Mouse (Mus musculus): ENCODE measurements around the gene Chd1l.

The Chd1l gene

DNA sequence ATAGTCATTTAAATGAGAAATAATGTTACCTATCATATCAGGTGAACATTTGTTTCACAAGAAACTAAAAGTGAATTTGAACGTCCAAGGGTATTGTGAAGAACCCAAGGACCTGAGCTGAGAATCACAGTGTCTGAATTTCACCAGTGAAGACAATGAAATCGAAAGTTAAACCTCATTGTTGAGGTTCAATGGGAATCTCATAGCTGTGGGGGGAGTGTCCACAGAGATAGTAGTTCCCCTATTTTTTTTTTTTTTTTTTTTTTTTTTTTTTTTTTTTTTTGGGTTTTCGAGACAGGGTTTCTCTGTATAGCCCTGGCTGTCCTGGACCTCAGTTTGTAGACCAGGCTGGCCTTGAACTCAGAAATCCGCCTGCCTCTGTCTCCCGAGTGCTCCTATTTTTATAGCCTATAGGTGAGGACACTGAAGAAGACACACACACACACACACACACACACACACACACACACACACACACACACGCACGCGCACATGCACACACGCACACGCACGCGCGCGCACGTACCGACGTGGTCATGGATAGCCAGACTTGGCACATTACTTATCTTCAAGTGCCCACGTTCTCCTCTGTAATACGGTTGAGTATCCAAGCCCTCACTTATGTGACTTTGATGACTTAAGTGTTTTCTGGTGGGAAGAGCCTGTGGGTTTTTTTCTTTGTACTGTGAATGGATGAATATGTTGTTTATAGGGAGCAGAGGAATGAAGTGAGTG lies 7.3 kb upstream of the Chd1l start:
- no peak for DNase-seq (ENCODE audit: low read depth, low spot score)

DNA sequence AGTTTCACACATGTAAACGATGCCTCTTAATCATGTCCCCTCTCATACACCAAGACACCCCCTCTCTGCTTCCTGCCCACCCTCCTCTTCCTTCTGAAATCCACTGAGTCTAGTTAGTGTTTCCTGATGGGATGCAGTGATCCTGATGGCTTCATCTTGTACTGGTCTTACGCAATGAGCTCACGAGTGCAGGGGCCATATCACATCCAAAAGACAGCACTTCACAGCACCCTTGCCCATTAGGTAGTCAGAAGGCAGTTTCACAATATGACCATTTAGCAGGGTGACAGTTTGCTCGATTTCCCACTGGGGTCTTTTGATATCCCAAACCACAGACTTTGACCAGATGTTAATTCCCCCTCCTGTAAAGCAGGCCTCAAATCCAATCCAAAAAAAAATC lies 5.9 kb upstream of the Chd1l start:
- DNase-seq (ENCODE audit: low read depth, low spot score): no peak

DNA sequence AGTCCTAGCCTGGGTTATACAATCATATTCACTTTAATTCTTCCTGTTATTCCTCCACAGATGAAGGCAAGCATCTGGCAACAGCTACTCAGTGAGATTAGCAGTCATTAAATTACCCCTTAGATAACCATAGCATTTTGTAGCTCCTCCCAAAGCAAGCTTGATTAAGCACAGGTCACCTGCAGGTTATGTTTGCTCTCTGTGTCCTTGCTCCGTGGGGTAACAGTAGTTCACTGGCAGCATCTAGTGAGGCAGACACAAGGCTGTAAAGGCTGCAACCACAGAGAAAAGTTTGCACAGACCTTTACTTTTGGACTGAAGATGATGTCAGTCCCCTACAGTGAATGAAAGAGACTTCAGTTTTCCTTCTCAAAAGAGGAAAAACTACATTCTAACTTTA lies 5.2 kb upstream of the Chd1l start:
- DNase-seq (ENCODE audit: low read depth, low spot score): no peak

DNA sequence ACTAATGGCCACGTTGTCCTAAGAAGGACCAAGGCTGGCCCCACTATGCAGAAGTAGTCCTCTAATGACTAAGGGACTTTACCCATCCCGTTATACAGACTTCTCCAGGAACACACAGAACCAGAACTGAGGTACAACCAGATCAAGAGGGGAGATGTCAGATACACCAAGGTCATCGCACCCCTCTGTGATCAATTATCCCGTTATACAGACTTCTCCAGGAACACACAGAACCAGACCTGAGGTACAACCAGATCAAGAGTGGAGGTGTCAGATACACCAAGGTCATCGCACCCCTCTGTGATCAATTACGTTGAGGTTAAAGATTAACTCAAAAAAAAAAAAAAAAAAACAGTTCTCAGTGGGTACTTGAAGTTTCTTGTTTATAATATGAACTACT lies 1.0 kb upstream of the Chd1l start:
- DNase-seq (ENCODE audit: low read depth, low spot score): no peak

DNA sequence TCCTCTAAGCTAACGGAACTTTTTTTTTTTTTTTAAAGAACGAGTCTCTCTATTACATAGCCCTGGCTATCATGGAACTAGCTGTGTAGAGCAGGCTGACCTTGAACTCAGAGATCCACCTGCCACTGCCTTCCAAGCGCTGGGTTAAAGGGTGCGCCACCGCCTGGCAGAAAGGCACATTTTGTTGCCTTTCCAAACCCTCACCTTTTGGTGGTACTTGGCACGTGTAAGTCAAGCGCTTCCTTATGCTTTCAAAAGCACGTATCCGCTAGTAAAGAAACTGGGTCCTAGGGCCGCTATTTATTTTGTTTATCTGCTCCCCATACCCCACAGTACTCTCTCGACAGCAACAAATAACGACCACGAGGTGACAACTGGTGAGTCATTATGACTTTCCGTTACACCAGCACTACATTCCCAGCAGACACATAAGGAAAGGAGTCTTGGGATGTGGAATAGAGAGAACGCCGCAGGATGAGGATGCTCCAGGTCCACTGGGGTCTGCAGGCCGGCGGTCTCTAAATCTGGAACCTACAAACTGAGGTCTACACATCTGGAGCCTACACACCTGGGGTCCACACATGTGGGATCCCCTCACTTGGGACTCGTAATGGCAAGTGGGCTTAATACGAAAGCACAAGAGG lies 680 bp downstream of the Chd1l start:
- DNase-seq (ENCODE audit: low read depth, low spot score): peak; percentile 78

DNA sequence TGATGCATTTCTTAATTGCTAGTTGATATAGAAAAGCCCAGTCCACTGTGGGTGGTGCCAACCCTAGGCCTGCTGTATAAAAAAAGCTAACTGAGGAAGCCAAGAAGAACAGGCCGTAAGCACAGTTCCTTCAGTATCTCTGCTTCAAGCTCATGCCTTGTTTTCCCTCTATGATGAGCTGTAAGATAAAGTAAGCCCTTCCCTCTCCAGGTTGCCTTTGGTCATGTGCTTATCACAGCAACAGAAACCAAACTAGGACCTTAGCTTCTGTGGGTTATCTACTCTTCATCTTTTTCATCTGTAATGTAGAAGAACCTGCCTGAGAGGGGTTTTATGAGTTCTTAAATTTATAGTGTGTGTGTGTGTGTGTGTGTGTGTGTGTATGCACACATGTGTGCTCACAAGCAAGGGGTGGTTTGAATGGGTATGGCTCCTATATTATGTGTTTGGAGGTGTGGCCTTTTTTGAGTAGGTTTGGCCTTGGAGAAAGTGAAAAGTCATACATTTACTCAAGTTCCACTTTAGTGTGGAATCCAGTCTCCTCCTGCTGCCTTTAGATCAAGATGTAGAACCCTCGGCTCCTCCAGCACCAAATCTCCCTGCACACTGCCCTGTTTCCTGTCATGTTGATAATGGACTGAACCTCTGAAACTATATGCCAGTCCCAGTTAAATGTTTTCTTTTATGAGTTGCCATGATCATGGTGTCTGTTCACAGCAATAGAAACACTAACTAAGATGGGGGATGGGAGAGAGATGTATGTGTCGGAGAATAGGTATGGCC lies 9.8 kb downstream of the Chd1l start:
- DNase-seq (ENCODE audit: low read depth, low spot score): no peak

DNA sequence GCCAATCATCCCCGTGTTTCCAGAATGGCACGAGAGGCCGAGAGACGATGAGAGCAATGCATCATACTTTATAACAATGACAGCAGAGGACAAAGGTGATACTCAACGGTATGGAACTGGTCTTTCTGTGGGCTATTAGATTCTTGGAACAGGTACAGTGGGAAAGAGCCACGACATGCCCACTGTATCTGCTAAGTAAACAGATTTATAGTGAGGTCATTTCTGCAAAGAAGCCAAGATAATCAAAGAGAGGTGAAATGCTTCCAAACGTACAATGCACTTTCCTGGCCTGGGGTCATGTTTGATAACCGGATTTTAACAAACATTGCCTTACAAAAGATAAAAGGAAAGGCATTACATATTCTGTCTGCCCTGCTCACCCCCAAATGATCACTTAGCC lies 13.2 kb downstream of the Chd1l start:
- DNase-seq (ENCODE audit: low read depth, low spot score): no peak

DNA sequence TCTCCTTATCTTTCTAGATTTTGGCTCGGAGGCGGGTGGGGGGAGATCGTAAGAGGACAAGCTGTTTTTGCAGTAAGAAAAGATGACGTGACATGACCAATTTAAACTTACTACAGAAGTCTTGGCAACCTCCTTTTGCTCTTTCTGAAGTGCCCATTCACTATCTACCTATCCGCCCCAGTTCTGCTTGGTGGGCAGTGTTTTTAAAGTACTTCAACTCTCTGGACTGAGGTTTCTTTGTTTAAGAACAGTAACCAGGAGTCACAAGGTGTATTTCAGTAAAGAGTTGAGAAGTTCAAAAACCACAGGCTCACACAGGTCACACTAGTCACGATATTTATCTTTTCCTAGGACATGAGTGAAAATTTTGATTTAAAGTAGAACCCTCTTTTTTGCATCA lies 14.9 kb downstream of the Chd1l start:
- no peak for DNase-seq (ENCODE audit: low read depth, low spot score)

DNA sequence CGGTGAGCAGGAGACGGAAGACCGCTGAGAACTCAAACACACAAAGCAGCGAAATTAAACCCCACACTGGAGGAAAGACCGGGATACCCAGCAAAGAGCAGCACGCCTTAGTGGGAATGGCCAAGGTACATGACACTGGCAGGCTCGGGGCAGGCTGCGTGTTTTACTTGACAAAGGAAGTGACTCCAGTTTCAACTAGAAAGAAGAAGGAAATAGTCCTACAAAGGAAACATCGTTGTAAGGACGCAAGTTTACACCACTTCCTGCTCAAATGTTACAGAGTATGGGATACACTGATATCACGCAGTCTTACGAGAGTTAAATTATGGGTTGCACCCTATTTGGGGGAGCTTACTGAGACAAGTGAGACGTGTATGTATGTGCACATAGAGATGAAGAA lies 15.9 kb downstream of the Chd1l start:
- no peak for DNase-seq (ENCODE audit: low read depth, low spot score)

DNA sequence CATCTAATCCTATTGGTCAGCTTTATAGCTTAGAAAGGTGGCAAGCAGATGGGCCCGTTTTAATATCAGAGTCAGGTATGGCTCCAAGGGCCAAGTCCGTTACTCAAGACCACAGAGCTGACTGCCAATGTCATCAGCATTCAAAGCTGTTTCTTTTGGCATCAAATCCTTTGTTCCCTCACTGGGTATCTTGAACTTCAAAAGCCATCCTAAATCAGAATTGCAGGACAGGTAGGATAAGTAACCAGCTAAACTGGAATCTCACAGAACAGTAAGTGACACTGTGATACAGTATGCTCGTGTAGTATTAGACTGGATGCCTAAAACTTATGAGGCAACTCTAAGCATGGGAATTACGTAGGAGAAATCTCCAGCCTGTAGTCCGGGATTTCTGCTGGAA lies 16.9 kb downstream of the Chd1l start:
- no peak for DNase-seq (ENCODE audit: low read depth, low spot score)

DNA sequence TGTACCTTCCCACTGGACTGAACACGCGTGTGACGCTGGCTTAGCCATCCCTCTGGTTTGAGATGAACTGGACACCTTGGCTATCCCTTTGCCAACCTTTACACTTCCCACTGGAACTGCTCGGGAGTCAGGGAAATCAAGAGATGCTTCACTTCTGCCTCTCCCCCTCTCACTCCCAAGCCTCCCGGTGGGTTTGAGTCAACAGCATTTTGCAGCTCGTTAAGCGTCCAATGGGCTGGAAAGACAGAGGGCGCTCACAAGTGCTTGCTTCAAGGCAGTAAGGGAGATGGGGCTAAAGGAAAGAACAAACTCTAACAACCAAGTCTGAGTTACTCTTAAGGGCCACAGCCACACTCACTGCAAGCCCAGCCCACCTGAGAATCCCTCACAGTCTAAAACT lies 19.3 kb downstream of the Chd1l start:
- DNase-seq (ENCODE audit: low read depth, low spot score): no peak

DNA sequence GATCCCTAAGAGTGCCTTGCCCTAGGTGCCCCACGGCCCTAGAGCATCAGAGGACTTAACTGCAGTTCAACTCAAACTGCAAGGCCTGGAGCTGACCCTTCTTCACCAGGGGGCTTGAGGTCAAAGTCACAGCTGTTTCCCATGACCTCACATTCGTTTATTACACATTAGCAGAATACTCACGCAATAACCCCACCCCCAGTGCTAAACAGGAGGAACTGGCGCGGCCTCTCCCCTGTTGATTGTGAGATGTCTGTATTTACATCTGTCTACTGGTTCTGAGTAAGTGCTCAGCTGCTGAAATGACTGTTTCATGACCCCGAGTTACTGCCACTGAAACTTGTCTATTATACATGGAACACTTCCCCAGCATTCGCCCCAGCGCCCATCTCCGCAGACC lies 22.3 kb downstream of the Chd1l start:
- DNase-seq (ENCODE audit: low read depth, low spot score): no peak

DNA sequence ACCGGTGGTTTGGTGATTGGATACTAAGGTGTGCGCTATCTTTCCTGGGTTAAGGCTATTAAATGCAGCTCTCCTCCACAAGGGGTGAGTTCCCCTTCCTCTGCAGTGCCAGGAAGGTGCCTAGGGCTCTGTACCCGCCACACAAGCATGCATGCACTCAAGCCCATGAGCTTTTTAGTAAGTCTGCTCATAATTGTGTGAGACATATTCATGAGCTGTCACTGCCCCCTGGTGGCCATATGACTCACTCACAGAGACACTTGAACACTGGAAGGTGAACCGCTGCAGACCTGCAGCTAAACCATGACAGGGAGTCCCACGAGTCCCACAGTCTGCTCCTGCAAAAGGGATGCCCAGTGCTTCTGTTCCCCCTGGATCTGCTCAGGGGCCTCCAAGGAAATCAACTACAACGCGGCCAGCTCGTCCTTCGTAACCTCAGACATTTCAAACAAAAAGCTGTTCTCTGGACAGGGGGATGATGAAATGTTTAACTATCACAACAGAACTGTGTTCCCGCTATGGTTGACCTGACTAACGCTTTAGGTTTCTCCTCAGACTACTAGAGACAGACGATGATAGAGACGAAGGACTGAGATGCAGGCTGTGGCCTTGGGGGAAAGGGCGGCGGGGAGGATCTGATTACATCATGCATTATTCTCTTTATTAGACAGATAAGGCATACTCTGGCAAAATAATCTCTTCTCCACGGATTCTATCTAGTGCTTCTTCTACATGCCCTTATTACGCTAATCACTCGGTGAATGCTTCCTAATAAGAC lies 24.4 kb downstream of the Chd1l start:
- peak; percentile 60 for DNase-seq (ENCODE audit: low read depth, low spot score)

DNA sequence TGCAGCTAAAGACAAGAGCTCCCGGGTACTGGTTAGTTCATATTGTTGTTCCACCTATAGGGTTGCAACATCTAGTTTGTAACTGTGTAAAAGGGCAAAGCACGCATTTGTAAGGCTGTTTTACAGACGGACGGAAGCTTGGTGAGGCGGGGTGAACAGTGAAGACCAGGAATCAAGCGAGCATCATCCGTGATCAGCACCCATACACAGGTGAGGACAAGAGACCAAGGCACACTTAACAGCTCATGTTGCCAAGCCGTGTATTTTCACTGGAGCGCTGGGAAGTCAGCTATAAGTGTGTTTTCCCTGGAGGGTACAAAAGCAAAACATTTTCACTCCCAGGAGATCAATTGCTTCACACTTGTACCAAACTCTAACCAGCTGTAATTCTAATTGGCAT lies 36.2 kb downstream of the Chd1l start:
- DNase-seq (ENCODE audit: low read depth, low spot score): no peak

DNA sequence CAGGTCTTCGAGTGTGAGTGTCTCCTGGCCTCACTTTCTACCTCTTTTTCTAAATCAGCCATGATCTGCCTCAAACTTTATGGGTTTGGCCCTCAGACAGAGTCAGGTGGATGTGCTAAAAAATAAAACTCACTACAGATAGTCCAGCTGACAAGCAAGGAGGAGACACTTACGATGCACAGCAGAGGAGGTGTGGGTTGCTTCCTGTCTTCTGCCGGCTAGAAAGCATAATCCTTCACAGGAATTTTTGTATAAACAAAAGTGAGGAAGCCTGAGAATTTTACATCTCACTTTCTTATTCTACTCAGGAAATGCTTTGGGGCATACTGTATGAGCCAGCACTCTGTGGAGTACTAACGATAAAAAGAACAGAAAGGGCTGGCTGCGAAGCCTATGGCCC lies 45.4 kb downstream of the Chd1l start:
- DNase-seq (ENCODE audit: low read depth, low spot score): no peak

DNA sequence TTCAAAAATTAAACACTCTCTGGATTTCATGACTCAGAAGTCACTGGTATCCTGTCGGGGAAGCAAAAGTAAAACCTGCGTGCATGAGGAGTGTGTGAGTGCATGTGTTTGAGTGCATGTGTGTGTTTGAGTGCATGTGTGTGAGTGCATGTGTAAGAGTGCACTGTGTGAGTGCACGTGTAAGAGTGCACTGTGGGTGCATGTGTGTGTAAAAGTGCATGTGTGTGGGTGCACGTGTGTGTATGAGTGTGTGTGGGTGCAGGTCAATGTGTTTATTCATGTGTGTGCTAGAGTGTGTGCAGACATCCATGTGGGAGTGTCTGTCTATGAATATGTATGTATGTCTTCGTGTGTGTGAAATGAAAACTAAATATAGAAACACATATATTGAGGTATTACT lies 51.4 kb downstream of the Chd1l start:
- no peak for DNase-seq (ENCODE audit: low read depth, low spot score)

DNA sequence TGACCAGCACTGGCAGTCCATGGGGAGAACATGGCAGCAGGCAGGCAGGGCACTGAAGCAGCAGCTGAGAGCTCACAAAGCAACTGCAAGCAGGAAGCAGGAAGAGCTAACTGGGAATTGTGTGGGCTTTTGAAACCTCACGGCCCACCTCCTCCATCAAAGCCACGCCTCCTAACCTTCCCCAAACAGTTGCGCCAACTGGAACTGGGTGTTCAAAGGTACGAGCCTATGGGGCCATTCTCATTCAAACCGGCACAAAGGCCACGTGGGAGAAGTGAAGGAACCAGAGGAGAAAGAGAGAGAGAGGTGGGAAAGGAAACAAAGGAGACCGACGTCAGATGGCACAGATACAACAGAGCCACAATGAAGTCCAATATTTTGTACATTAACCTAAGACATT lies 63.8 kb downstream of the Chd1l start:
- DNase-seq (ENCODE audit: low read depth, low spot score): no peak

DNA sequence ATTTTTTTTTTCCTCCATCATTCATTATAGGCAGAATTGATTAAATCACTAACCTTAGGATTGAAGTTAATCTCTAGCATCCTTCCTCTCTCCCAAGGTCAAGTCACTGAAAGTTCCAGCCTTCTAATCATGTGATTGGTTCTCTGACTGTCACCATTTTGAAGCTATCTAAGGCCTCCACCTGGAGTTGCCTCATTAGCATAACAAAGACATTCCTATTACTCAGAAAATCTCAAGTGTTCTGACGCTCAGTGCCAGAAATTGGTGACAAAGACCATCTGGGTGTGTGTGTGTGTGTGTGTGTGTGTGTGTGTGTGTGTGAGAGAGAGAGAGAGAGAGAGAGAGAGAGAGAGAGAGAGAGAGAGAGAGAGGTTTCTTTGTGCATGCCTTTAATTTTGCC lies 69.8 kb downstream of the Chd1l start:
- DNase-seq (ENCODE audit: low read depth, low spot score): no peak

DNA sequence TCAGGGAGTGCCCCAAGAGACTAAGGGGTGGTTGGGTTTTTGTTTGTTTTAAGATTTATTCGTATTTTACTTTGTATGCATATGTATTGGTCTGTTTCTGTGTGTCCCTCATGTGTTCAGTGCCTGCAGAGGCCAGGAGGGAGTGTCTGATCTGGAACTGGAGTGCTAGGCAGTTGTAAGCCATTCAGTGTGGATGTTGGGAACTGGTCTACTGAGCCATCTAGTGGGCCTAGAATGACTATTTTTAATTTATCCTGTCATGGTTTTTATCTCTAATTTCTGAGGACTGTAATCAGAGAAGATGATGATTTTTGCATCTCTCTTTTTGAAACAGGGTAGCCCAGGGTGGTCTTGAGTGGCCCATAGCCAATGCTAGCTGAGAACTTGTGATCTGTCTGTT lies 71.4 kb downstream of the Chd1l start:
- no peak for DNase-seq (ENCODE audit: low read depth, low spot score)

DNA sequence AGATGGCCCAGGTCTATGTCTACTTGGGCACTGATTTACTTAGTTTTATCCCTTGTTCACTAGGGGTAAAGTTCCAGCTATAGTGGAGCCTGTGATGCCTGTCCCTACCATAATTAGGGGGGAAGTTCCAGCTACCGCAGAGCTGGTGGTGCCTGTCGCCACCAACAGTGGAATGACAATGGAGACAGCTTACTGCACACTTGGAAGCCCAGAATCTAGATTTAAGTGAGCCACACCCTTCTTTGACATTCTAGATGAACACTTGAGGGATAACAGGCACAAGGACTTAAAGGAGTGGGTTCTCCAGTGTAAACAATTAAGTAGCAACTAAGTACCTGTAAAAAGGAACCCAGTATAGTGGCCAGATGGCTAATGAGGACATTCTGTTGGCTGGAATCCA lies 73.0 kb downstream of the Chd1l start:
- DNase-seq (ENCODE audit: low read depth, low spot score): no peak

DNA sequence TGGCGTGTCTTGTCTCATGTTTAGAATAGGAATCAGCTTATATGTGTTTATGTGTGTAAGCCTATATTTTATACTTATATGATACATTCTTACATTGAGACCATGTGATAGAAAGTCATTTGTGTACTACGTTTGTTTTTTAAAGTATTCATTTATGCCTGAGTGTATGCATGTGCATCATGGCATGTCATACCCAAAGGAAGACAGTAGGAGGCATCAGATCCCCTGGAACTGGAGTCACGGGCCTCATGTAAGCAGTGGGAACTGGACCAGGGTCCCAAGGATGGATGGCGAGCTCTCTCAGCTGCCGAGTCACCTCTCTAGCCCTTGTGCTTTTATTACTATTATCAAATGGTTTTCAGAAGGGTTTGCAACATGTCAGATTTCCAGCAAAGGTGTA lies 74.3 kb downstream of the Chd1l start:
- DNase-seq (ENCODE audit: low read depth, low spot score): no peak

DNA sequence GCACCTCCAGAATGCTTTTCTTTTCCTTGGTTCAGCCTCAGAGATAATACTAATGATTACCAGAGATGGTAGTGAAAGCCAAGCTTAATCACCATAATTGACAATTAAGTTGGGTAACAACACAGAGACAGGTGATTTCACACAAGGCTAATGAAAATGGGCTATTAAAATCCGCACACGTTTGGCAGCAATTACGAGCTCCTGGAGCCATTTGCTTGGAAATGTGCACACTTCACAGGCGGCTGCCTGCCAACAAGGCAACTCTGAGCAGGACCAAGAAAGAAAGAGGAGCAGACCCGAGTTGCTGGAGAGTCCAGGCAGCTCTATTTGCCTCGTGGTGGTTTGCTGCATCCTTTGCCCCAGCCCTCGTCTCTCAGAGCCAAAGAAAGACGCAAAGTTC lies 84.5 kb downstream of the Chd1l start:
- no peak for DNase-seq (ENCODE audit: low read depth, low spot score)
